Mouse (Mus musculus) left cerebral cortex, postnatal 25 days (tissue): ENCODE measurements around the gene Hsf2bp. TPM values are rescaled to one million over a fixed set of nuclear protein-coding genes. Genes with fewer than 3 reads are reported as not detected.

Experiments used
- total RNA-seq, 2 experiments: library from RNA; stranded (reverse); gene quantifications; 2 replicates each; pipeline ENCODE4 v1.2.3; 2021

Gene Hsf2bp
- total RNA-seq, 2 experiments from 2014 or later, result 0.62 to 1.1 TPM

Other genes starting within 250 kb of the Hsf2bp start
- gene Sik1, start 180.5 kb downstream of the Hsf2bp start, total RNA-seq, result 10 to 100 TPM; 20.2 to 20.9 TPM
- 10 to 100 TPM; 15.8 to 19.8 TPM for gene Rrp1b, start 249 bp downstream of the Hsf2bp start, total RNA-seq
- gene Notch3, start 130.5 kb upstream of the Hsf2bp start, total RNA-seq, result 10 to 100 TPM in 1 of 2 experiments, 1 to 10 TPM in 1; 7.5 to 10.0 TPM
- under 1 TPM; 0.39 to 0.48 TPM for gene Ephx3, start 153.2 kb upstream of the Hsf2bp start, total RNA-seq
- 100 to 1,000 TPM; 117 to 130 TPM for gene Brd4, start 248.4 kb upstream of the Hsf2bp start, total RNA-seq